Mouse (Mus musculus): ENCODE results near the gene Otud7a. TPM values are rescaled to one million over a fixed set of nuclear protein-coding genes. Genes with fewer than 3 reads are reported as not detected.

Gene Otud7a
- polyA plus RNA-seq, 1 experiment: not detected

Other genes with a start within 250 kb of the Otud7a start
- gene Chrna7, start 232.2 kb upstream of the Otud7a start, polyA plus RNA-seq (2012; ENCODE audit: insufficient read depth, insufficient read length, missing spikeins): not detected in 2 replicates